Mouse (Mus musculus) embryonic fibroblast, embryonic 13.5 days (primary cell): ENCODE results near the gene Pde4dip. TPM values are rescaled to one million over a fixed set of nuclear protein-coding genes. Genes with fewer than 3 reads are reported as not detected.

Source experiments
- H3K27ac ChIP-seq: 2 replicates; pipeline ENCODE4 v1.5.1; 2012; ENCODE audit warnings: low read length, control low read depth, inconsistent platforms; ENCODE audit not compliant: insufficient read depth
- H3K4me1 ChIP-seq: 2 replicates; pipeline ENCODE4 v1.6.1; 2011; ENCODE audit warnings: low read length; ENCODE audit not compliant: control insufficient read depth, insufficient read depth
- H3K4me3 ChIP-seq: 2 replicates; pipeline ENCODE4 v1.5.1; 2011; ENCODE audit warnings: mild to moderate bottlenecking, control low read depth, low read length; ENCODE audit not compliant: insufficient read depth
- CTCF ChIP-seq: IDR thresholded peaks from 2 replicates; pipeline ENCODE4 v1.5.1; 2011; ENCODE audit warnings: mild to moderate bottlenecking, control low read depth, low read length, moderate library complexity, borderline replicate concordance; ENCODE audit not compliant: insufficient read depth
- POLR2A ChIP-seq: IDR thresholded peaks from 2 replicates; pipeline ENCODE4 v1.6.1; 2011; ENCODE audit warnings: low read depth, mild to moderate bottlenecking, control low read depth, low read length, moderate library complexity
- polyA plus RNA-seq: library from polyadenylated mRNA; stranded (reverse); fragments of >200 nt; gene quantifications from 2 replicates; pipeline ENCODE4 v1.2.4, GENCODE M21; 2011; ENCODE audit warnings: low read depth; ENCODE audit not compliant: missing spikeins, insufficient read length

Pde4dip gene
- polyA plus RNA-seq, 1 experiment: 43.1 TPM

GRCm38 (mm10) chr3:97701198-97701597 lies 187.3 kb downstream of the Pde4dip start:
- H3K4me3 ChIP-seq: no peak overlapping the region
- no peak for TF ChIP-seq POLR2A
- TF ChIP-seq CTCF: no peak
- no peak overlapping the region for H3K27ac ChIP-seq
- no peaks in the 10 kb centered on the region for H3K4me1 ChIP-seq

- Histone ChIP-seq H3K4me3 (no peak overlapping the region), H3K4me1 (no peaks in the 10 kb centered on the region), H3K27ac (no peak overlapping the region)
- no peak for TF ChIP-seq POLR2A
- TF ChIP-seq CTCF: no peak
These were observed 189.4 kb downstream of the Pde4dip start for GRCm38 (mm10) chr3:97699061-97699460.

GRCm38 (mm10) chr3:97697291-97697690 lies 191.2 kb downstream of the Pde4dip start:
- Histone ChIP-seq H3K4me1 (no peaks in the 10 kb centered on the region), H3K27ac (no peak overlapping the region), H3K4me3 (no peak overlapping the region)
- TF ChIP-seq CTCF (no peak), POLR2A (no peak)

GRCm38 (mm10) chr3:97696866-97697265 lies 191.6 kb downstream of the Pde4dip start:
- TF ChIP-seq CTCF (no peak), POLR2A (no peak)
- Histone ChIP-seq H3K4me3 (no peak overlapping the region), H3K4me1 (no peaks in the 10 kb centered on the region), H3K27ac (no peak overlapping the region)

GRCm38 (mm10) chr3:97693806-97694205 lies 194.7 kb downstream of the Pde4dip start:
- H3K4me3 ChIP-seq: no peak overlapping the region
- no peak for TF ChIP-seq POLR2A
- TF ChIP-seq CTCF: no peak
- no peak overlapping the region for H3K27ac ChIP-seq
- no peaks in the 10 kb centered on the region for H3K4me1 ChIP-seq

GRCm38 (mm10) chr3:97691443-97692017 lies 197.0 kb downstream of the Pde4dip start:
- TF ChIP-seq CTCF: no peak
- TF ChIP-seq POLR2A: no peak
- Histone ChIP-seq H3K4me1 (no peaks in the 10 kb centered on the region), H3K4me3 (no peak overlapping the region), H3K27ac (no peak overlapping the region)

GRCm38 (mm10) chr3:97690590-97690989 lies 197.9 kb downstream of the Pde4dip start:
- Histone ChIP-seq H3K4me1 (no peaks in the 10 kb centered on the region), H3K4me3 (no peak overlapping the region), H3K27ac (no peak overlapping the region)
- TF ChIP-seq POLR2A: no peak
- TF ChIP-seq CTCF: no peak

GRCm38 (mm10) chr3:97689289-97689688 lies 199.2 kb downstream of the Pde4dip start:
- H3K4me1 ChIP-seq: no peaks in the 10 kb centered on the region
- no peak overlapping the region for H3K27ac ChIP-seq
- no peak overlapping the region for H3K4me3 ChIP-seq
- TF ChIP-seq POLR2A (no peak), CTCF (no peak)

- TF ChIP-seq CTCF: no peak
- no peak for TF ChIP-seq POLR2A
- Histone ChIP-seq H3K4me3 (no peak overlapping the region), H3K4me1 (0 out of 2 replicates have a peak, but pooled peaks cover 2% of the 10 kb centered on the region), H3K27ac (no peak overlapping the region)
These were observed 202.0 kb downstream of the Pde4dip start for GRCm38 (mm10) chr3:97686372-97687117.

- 0 out of 2 replicates have a peak, but pooled peaks cover 2% of the 10 kb centered on the region for H3K4me1 ChIP-seq
- peak overlapping the region; percentile 9; the same call in 1 of the 2 replicates for H3K27ac ChIP-seq
- no peak overlapping the region for H3K4me3 ChIP-seq
- no peak for TF ChIP-seq CTCF
- TF ChIP-seq POLR2A: no peak
These were observed 204.8 kb downstream of the Pde4dip start for GRCm38 (mm10) chr3:97683560-97684195.
